Mouse (Mus musculus): ENCODE data around the gene Farsb.

The Farsb gene

DNA sequence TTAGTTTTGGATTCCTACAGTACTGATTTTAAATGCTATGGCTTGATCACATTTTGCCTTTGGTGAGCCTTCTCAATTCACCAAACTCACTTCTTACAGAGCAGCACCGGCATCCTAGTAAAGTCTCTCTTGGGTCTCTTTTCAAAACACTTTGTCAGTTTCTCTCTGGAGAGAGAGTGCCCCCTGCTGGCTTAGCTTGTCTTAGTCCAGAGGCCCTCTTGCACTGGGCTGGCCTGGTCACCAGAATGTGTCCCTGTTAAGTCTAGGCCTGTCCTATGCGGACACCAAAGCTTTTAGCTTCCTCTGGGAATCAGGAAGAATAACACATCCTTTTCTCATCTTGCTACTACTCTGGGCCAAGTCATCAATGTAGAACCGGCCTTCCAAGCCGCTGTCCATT, 69.1 kb downstream of the Farsb start:
- DNase-seq (ENCODE audit: low read depth), result peak; percentile 57

DNA sequence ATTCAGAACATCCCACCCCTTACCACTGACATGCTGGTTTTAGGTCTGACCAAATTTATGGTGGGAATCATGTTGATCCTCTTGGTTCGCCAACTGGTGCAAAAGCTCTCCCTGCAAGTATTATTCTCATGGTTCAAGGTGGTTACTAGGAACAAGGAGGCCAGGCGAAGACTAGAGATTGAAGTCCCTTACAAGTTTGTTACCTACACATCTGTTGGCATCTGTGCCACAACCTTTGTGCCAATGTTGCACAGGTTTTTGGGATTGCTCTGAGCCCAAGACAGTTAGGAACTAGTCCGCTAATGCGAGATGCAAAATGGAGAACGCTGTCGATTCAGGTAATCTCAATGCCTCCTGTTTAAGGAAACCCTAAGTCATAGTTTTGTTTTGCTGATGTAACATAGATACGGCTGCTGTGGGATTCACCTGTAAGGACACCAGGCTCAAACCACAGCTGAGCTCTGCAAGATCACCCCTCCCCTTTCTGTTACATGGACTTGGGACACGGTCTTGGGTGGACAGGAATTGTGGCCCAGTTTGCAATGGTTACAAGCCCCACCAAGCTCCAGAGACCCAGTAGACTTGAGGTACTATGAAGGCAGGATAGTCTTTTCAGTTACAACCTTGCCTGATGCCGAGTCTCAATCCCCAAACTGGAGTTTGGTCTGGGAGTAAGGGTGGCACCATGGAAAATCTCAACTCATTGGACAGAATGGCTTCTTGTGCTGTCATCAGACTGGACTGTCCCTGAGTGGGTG, 71.4 kb downstream of the Farsb start:
- DNase-seq (ENCODE audit: low read depth), result no peak

DNA sequence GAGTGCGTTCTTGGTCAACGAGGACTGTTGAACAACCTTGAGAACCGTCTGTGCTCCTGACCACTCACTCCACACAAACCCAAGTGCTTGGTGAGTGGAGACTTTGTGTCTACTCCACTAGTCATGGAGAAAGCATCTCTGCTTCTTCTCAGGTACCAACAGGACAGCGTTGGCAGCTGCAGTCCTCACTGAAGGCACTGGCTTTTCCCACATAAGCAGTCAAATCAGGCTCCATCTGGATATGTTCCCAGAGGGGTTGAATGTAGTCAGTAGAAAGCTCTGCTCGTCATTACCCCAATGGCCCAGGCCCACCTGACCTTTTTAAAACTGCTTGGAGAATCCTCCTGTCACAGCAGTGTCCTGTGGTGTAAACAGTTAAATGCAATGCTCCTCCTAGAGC, 74.3 kb downstream of the Farsb start:
- no peak for DNase-seq (ENCODE audit: low read depth)

DNA sequence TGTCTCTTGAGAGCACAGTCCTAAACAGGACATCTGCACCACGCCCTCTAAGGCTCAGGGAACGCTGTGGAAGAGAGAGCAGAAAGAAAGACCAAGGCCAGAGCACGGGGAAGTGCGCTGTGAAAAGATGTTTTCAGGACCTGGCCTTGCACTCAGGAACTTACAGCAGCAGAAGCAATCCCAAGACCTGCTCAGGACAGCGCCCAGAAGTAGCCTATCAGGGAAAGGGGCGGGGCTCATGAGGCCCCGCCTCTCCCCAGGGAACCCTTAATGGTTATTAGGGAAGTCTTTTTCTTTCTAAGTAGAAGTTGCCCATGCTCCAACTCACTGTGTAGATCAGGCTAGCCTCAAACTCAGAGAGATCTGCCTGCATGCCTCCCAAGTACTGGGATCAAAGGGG, 76.0 kb downstream of the Farsb start:
- no peak for DNase-seq (ENCODE audit: low read depth)

DNA sequence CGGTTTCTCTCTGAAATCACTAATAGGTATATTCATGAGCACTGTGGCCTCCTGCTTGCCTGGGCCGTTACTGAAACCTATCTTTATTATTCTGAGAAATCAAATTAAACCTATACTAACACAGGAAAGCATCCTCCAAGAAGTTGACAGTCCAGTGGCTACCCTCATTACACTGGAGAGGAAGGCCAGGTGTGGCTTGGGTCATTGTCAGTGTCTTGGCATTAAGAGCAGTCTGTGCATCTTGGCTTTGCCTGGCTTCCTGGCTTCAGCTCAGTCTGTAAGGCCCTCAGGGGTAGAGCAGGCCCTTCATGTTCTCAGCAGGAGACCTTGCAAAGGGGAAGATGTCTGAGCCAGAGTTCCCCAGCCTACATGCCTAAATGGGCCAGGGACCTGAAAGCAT, 79.3 kb downstream of the Farsb start:
- DNase-seq (ENCODE audit: low read depth), result no peak

DNA sequence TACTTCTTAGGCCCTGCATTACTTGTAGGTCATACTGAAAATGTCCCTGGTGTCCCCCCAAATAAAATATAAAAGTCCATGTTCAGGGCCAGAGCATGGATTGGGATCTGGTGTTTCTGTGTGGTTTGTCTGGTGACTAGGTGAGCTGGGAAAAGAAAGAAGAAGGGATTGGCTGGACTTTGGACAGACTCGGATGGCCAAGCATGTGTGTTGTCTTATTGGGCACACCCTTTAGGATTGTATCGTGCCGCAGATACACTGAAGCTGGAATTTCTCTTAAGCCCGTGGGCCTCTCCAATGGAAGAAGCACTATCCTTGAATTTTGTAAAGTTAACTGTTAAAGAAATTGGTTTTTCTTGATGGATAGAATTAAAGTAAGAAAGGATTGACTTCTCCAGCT, 87.3 kb downstream of the Farsb start:
- DNase-seq (ENCODE audit: low read depth), result no peak

DNA sequence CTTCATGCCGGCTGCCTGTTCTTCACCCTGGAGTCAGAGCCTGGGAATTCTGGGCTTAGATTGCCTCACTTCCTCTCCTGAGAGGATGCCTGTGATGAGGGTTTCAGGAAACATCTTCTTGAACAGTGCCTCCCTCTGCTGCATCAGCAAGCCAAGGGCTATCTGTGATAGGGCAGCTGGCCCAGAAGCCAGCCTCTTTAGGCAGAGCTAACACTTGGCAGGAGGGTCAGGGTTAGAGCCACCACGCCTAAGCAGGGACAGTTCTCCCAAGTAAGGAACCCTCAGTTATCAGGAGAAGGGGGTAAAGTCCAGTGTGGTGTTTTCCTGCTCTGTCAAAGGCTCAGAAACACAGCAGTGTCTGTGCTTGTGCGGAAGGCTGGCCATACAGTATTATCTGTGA, 88.9 kb downstream of the Farsb start:
- DNase-seq (ENCODE audit: low read depth), result no peak

DNA sequence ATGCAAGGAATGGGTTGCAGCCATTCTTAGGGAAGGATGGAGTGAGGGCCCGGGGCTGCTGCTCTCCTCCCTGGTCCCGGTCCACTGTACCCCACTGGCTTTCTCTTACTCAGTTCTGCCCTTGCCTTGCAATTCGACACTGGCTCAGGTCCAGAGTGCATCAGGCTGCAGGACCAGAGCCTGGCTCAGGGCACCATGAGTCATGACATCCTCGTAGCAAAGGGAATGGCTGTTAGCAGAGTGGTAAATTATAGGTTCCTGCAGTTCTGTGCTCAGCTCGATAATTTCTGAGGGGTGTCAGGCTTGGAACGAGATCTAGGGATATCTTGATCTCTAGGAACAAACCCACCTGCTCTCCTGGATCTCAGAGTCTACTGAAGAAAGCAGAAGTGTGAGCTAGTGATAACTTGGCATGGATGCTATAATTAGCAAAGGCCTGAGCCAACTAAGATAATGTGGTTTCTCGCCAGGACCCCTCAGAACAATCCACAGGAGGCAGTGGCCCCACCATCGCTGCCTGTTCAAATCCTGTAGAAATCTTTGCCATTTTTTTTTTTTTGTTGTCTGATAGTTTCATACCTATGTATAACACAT, 92.3 kb downstream of the Farsb start:
- no peak for DNase-seq (ENCODE audit: low read depth)

DNA sequence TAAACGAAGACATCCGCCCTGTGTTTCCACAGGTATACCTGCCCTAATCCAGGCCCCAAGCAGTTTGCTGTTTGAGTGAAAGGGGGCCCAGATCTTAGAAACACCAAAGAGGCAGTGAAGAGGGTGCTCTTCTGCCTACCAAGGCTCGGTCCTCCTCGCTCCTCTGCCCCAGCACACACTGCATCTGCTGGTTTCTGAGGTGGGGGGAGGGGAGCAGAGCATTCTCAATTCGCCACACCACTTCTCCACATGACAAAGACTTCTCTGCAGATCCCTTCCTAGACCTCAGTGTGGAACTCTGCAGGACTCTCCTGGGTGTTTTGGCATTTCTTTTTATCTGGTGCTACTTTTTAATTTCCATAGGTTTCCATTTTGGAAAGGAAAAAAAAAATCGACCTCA, 93.0 kb downstream of the Farsb start:
- no peak for DNase-seq (ENCODE audit: low read depth)

DNA sequence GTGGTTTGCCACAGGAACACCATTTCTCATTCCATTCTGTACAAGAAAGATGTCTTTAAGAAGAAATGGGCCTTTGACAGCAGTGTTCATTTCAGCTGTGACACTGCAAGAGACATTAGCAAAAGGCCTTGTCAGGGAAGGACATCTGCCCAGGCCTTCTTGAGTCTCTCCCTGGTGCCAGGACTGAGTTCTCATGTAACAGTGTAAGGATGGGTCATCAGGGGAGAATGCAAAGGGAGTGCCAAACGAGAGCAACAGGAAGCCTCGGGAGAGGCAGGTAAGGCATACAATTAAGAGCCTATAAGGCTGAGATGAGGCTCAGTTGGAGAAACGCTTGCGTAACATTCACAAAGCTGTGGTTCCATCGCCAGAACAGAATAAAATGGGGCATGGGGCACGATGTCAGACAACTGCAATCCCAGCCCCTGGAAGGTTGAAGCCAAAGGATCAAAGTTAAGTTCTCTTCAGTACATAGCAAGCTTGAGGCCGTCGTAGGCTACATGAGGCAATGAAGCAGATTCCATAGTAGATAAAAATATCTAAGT, 93.4 kb downstream of the Farsb start:
- DNase-seq (ENCODE audit: low read depth), result no peak

DNA sequence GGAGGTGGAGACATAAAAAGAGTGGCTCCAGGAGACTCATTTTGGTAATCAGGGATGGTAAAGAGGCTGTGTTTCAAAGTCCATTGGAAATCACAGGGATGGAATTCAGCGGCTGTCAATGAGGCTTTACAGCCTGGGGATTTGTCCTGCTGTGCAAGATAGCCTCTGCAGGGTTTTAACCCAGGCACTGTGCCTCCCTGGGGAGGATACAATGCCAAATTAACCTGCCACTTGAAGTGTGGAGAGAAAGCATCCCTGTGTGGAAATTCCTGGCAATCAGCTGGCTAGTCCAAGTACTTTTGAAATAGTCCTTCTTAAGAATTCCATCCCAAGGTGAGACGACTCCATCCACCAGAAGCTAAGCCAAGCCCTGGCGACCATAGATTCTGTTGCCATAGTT, 99.8 kb downstream of the Farsb start:
- no peak for DNase-seq (ENCODE audit: low read depth)

DNA sequence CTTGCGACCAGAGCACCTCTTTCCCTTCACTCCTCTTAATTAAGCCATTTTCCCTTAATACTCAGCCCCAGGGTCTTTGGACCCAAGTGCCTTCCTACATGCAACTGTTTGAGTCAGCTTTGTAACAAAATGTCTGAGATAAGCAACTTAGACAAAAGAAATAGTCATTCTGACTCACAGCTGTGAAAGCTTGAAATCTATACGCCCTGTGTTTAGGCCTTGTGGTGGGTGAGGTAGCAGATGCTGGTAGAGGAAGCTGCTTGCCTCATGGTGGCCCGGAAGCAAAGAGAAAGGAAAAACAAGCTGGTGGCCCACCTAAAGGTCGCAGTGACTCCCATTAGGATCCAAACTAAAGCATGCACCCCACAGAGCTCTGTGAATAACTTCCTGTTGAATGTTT, 100.8 kb downstream of the Farsb start:
- DNase-seq (ENCODE audit: low read depth), result no peak

DNA sequence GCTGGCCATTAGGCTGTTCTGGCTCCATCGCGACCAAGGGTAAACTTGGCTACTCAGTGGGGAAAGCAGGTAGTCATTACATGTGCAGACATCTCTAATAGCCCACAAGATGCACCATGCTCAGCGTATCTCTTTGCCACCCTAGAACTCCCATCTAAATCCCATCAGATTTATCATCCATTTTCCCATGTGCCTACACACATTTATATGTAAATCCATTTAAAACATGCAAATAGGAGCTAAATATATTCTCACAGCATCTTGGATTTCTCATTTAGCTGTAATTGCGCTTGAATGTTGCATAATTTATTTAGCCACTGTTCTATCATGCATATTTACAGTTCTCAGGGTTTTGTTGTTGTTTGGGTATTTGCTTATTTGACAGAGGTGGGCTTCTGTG, 107.7 kb downstream of the Farsb start:
- DNase-seq (ENCODE audit: low read depth), result no peak

DNA sequence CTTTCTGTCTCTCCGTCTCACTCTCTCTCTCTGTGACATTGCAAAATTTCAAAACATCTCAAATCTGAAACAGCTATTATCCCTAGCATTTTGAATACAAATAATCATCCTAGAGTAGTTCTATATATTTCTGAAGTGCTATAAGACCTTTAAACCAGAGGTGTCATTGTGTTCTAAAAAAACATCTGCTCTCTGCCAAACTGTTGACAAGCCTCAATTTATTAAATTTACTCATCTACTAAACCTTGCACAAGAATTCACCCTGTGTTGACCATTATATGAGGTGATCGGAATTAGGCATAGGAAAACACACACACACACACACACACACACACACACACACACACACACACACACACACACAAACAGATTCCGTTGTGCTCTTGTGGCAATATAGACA, 113.6 kb downstream of the Farsb start:
- no peak for DNase-seq (ENCODE audit: low read depth)

DNA sequence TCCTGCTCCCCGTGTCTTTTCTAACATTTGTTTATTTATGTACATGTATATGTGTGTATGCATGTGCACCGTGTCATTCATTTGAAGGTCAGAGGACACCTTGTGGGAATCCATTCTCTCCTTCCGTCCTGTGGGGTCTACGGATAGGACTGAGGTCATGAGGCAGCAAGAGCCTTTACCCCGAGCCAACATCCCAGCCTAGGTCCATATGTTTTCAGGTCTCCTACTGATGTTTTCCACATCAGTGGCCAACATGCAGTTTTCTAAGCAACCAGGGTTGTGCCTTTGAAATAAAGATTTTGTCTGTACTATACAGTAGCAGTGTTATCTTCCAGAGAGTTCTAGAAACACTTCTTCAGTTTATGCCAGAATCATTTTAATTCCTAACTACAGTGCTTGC, 114.9 kb downstream of the Farsb start:
- no peak for DNase-seq (ENCODE audit: low read depth)

DNA sequence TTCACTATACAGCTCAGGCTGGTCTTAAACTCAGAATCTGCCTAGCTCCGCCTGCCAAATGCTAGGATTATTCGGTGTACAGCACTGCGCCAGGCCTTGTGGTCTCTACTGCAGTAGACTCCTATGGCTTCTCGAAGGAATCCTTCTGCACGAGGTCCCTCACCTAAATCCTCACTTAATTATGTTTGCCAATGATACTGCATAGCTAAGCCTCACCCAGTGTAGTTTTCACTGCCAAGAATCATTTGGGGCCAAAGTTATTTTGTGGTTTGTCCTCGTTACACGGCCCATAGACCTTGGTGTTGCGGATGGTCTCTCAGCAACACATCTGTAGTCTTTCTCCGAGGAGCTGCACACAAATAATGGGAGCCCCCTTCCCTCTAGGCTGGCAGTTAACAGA, 116.4 kb downstream of the Farsb start:
- DNase-seq (ENCODE audit: low read depth), result no peak

DNA sequence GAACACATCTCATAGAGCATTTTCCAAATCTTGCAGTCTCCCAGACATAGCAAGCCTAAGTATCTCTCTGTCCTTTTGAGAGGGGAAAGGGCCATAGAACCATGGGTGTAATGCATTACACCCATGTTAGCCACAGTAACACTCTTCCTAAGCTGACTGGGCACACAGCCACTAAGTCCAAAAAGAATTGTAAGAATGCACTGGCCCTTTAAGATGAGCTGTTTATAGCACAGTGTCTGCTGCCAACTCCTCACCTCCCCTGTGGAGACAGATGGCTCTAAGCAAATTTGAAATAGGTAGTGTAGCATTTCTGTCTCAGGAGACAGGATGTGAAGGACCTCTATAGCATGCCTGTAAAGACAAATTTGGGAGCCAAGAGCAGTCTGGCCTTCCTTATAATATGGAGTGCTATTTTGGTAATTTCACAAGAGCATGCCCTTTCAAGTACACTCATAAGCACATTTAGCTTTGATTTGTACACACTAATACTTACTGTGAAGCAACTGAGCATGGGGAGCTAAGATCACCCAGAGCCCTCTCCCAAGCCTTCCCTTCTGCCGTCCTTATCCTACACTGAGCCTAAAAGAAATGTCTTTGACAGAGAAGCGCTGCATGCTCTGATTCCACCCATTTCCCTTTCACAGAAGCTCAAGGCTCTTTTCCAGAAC, 117.0 kb downstream of the Farsb start:
- no peak for DNase-seq (ENCODE audit: low read depth)

DNA sequence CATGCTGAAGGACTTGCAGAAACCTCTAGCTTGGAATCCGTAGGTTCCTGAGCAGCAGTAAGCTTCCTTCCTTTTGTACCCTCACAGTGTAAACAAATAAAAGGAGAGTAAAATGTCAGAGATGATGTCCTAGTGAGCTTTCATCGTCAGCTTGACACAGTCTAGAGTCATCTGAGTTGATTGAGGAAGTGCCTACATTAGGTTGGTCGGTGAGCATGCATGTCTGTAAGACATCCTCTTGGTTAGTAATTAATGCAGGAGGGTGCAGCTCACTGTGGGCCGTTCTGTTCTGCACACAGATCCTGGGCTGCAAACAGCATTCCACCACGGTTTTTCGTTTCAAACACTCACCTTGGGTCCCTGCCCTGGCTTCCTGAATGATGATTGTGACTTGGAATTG, 118.6 kb downstream of the Farsb start:
- DNase-seq (ENCODE audit: low read depth), result no peak

Data from induced T-regulatory cell, adult 2 months (primary cell).